Mouse (Mus musculus) ES-CJ7 (cell line): ENCODE measurements around the gene Cox6b2.

Source experiments
- DNase-seq: peaks from one replicate; pipeline ENCODE4 v3.0.0; 2011; ENCODE audit warnings: low read depth, low spot score

The Cox6b2 gene

DNA sequence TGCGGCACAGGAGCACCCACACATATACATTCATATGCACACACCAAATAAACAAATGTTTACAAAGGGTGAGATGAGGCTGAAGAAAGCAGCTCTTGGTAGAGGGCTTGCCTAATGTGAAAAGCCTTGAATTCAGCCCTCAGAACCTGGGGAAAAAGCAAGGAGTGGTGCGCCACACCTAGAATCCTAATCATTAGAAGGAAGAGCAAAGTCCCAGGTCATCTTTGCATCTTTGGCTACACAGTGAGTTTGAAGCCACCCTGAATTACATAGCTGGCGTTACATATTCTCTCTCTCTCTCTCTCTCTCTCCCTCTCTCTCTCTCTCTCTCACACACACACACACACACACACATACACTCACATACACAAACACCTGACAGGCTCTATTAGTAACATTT, 33.6 kb downstream of the Cox6b2 start:
- DNase-seq, result no peak

DNA sequence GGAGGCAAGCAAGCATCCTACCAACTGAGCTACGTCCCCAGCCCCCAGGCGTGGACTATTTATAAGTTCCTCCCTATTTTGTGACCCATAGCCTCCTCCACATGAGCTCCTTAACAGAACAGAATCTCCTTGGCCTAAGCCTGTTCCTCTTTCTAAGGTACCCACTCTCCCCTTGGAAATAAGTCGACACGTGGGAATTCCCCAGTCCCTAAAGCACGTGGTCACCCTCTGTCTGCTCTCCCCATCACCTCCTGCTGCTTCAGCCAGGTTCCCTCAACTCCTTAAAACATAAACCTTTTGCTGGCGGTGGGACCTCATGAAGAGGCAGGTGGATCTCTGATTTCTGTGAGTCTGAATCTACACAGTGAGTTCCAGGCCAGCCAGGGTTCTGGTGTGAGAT, 35.9 kb downstream of the Cox6b2 start:
- no peak for DNase-seq

DNA sequence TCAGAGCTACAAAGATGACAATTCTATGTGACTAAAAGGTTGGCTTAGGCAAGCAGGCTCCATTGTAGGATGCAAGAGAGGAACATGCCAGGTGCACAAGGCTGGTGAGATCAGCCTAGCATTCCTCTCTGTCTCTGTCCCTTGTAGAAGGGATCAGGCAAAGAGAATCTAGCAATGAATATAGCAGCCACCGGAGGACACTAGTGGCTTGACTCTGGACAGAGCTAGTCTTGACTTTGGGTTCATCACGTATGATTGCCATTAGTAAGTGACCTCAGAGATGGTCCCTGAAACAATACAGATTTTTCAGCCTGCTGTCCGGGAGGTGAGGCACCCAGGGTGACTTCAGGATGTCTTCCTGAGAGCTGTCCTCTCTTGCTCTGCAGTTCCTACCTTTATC, 40.3 kb downstream of the Cox6b2 start:
- no peak for DNase-seq

DNA sequence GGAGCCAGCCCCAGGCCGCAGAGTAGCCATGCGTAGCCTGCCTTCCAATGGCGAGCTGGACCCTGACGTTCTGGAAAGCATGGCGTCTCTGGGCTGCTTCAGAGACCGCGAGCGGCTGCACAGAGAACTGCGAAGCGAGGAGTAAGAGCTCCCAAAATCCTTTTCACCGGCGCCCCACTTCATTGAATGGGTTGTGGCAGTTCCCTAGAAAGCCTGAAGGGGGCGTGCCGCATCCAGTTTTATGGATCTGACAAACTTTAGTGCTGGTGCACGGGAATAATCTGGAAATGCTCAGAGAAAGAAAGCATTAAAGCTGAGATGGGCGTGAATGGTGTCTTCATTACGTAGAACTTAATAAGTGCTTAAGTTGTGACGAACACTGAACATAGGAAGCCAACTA, 47.8 kb downstream of the Cox6b2 start:
- peak; percentile 75 for DNase-seq

DNA sequence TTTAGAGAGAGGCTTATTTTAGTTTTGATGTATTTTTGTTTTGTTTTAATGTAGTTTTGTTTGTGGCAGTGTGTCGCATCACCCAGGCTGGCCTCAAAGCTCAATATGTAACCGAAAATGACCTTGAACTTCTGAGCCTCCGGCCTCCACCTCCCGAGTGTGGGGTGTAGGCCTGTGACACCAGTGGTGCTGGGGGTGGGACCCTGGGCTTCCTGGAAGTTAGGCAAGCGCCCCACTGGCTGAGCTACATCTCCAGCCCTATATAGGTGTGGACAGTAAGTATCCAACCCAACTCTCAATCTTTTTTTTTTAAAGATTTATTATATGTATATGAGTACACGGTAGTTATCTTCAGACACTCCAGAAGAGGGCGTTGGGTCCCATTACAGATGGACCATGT, 49.7 kb downstream of the Cox6b2 start:
- DNase-seq, result peak; percentile 68

DNA sequence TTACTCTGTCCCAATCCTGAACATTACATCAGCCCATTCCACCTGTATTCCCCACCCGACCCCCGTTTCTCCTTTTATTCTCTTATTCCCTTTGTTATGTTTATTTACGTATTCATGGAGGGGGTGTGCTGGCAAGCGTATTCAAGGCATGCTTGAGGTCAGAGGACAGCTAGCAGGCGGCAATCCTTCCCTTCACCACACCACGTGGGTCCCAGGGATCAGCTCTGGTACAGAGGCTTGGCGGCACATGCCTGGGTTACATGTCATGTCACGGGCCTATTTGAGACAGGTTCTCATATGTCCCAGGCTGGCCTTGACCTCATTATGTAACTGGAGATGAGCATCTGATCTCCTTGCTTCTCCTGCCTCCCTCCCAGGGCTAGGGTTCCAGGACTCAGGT, 50.6 kb downstream of the Cox6b2 start:
- DNase-seq, result peak; percentile 95
